Mouse (Mus musculus): ENCODE data around the gene Rab3a.

DNA sequence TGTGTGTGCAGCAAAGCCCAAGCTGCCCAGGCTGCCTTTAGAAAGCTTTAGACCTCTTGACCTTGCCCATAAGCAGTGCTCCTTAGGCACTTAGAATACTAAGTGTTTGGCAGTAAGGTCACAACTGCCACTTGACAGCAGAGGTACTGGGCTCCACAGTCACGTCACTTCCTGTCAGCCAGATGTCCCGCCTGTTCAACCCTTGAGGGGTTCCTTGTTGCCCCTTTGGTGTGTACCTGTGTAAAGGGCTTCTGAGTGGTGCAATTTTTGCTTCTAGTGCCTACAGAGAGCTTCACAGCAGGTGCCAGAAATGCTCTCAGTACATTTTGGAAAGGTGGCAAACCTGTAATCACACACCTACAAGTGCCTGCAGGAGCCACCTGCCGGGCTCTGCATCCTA is 16.3 kb upstream of the Rab3a start:
- no peak for TF ChIP-seq POLR2A (IDR thresholded peaks at IDR 0.05; ENCODE audit: low read depth, low read length)
- TF ChIP-seq CTCF (IDR thresholded peaks at IDR 0.05; ENCODE audit: extremely low read depth, insufficient read length, insufficient replicate concordance, low read depth, low read length): no peak
